Mouse (Mus musculus): ENCODE results near the gene Dpt. TPM values are rescaled to one million over a fixed set of nuclear protein-coding genes. Genes with fewer than 3 reads are reported as not detected.

Dpt gene
- total RNA-seq, 2 experiments from 2014 or later: 73.5 to 90.4 TPM

- no peak for DNase-seq
Observed at GRCm38 (mm10) chr1:164817331-164817730, 20.9 kb downstream of the Dpt start.

- no peak for DNase-seq
Observed at GRCm38 (mm10) chr1:164821307-164821706, 24.9 kb downstream of the Dpt start.

- DNase-seq: no peak
Observed at GRCm38 (mm10) chr1:164821821-164822220, 25.4 kb downstream of the Dpt start.

GRCm38 (mm10) chr1:164822268-164822667 is 25.8 kb downstream of the Dpt start:
- DNase-seq: no peak

- DNase-seq: no peak
Observed at GRCm38 (mm10) chr1:164824896-164825295, 28.5 kb downstream of the Dpt start.

- no peak for DNase-seq
Observed at GRCm38 (mm10) chr1:164829881-164830280, 33.4 kb downstream of the Dpt start.

- DNase-seq: no peak
Observed at GRCm38 (mm10) chr1:164832459-164832858, 36.0 kb downstream of the Dpt start.

- DNase-seq: no peak
Observed at GRCm38 (mm10) chr1:164848616-164849265, 52.3 kb downstream of the Dpt start.

GRCm38 (mm10) chr1:164855700-164856099 is 59.3 kb downstream of the Dpt start:
- peak; percentile 74 for DNase-seq

- no peak for DNase-seq
Observed at GRCm38 (mm10) chr1:164859952-164860351, 63.5 kb downstream of the Dpt start.

- no peak for DNase-seq
Observed at GRCm38 (mm10) chr1:164860782-164861181, 64.3 kb downstream of the Dpt start.

- DNase-seq: no peak
Observed at GRCm38 (mm10) chr1:164861501-164861900, 65.1 kb downstream of the Dpt start.

- DNase-seq: no peak
Observed at GRCm38 (mm10) chr1:164862946-164863883, 66.8 kb downstream of the Dpt start.

- DNase-seq: no peak
Observed at GRCm38 (mm10) chr1:164864666-164865065, 68.2 kb downstream of the Dpt start.

- DNase-seq: peak; percentile 43
Observed at GRCm38 (mm10) chr1:164870694-164871093, 74.2 kb downstream of the Dpt start.

Other genes with a start within 250 kb of the Dpt start
- not detected for gene Xcl1, start 138.9 kb downstream of the Dpt start, total RNA-seq (2021)